Mouse (Mus musculus): Measurements from ENCODE around the gene Neurl2.
"Not testable (repeated sequence)": the region's sequence is repeated elsewhere in the genome, so short reads cannot be mapped to it uniquely, and the experiment has no call there.

Neurl2 gene

DNA sequence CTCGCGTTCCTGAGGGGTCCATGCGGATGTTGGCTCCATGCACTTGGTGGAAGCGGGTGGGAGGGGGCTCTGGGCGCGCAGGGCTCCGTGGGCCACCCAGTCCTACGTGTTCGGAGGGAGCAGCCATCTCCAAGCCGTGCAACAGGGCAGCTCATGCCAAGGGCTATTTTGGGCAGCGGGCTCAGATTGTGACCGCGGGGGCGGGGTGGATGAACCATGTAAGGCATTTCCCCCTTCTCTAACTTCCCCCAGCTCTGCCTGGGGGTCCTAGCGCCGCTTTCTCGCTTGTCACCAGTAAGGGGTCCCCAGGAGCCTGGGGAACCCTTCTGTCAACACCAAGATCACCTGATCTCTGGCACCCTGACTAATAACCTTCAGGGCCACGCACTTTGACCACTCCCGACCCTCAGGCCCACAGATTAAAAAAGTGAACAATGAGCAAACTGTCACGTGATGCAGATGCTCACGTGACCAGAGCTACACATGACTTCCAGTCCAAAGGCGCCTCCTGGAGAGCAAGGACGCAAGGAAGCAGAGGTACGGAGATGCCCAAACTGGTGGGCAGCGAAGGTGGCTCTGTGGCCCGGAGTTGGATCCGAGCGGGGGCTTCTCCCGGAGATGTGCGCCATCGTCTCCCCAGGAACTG, at the start of gene Neurl2:
TSS of gene Neurl2 (minus strand) at position 143 of the 646 bp plus-strand sequence.
- DNase-seq (ENCODE audit: low read depth, low spot score): peak; percentile 92

GRCm38 (mm10) chr2:164882619-164883018, 49.4 kb upstream of the Neurl2 start:
- no peak for DNase-seq (ENCODE audit: low read depth, low spot score)

DNA sequence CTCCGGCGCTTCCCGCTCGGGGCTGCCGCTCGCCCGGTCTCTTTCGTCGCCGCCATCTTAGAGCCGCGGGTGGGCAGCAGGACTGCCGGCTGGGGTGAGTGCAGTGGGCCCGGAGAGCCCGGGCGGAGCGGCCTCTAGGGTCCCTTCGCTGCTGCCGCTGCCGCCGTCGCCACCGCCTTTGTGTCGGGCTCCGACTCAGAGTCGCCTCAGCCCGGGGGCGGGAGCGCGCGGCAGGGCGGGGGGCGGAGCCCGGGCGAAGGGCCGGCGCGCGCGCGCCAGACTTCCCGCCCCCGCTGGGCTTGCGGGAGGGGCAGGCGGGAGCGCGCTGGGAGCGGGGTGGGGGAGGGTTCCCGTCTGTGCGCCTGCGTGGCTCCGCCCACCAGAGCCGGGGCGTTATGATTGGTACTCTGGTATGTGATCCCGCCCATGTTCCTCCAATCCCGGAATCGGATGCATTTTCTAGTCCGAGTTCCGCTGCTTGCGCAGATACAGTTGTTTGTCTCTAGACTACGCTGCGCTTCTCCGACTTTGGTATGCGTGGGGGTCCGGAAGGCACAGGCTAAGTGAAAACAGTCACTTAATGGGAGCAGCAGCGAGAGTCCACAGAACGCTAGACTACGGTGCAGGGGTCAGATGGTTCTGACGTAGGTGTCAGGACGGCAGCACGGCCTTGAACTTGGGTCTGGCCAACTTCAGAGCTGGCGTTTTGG, 46.5 kb upstream of the Neurl2 start:
- DNase-seq (ENCODE audit: low read depth, low spot score): peak; percentile 87

- peak; percentile 76 for DNase-seq (ENCODE audit: low read depth, low spot score)
Observed at GRCm38 (mm10) chr2:164879228-164879567, 45.9 kb upstream of the Neurl2 start, which contains the start of gene Pcif1. Pcif1 (plus strand) TSS chr2:164879304.

GRCm38 (mm10) chr2:164878509-164879227, 45.4 kb upstream of the Neurl2 start:
- DNase-seq (ENCODE audit: low read depth, low spot score): no peak

DNA sequence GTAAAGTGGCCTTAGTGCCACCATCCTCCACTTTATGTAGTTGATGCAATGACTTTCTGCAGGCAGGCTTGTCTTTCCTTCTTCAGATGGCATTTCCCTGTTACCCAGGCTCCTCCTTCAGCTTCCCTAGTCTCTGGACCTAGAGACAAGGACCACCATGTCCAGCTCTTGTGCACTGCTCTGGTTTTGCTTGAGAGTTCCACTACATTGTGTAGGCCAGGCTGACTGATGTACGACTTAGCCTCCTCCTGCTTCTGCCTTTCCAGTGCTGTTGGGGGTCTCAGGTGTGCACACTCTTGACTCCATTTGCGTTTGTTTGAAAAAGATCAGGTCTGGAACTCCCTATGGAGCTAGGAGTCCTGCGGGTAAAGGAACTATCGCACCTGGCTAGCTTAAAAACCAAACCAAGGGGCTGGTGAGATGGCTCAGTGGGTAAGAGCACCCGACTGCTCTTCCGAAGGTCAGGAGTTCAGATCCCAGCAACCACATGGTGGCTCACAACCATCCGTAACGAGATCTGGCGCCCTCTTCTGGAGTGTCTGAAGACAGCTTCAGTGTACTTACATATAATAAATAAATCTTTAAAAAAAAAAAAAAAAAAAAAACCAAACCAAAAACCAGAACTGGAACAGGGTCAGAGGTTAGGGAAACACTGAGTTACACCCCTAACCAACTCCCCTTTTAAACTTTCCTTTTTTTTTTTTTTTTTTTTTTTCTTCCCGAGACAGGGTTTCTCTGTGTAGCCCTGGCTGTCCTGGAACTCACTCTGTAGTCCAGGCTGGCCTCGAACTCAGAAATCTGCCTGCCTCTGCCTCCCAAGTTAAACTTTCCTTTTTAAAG, 44.3 kb upstream of the Neurl2 start:
- DNase-seq (ENCODE audit: low read depth, low spot score): not testable (repeated sequence)

- DNase-seq (ENCODE audit: low read depth, low spot score): not testable (repeated sequence)
Observed at GRCm38 (mm10) chr2:164875648-164876047, 42.4 kb upstream of the Neurl2 start.

GRCm38 (mm10) chr2:164874239-164874769, 41.0 kb upstream of the Neurl2 start:
- DNase-seq (ENCODE audit: low read depth, low spot score): no peak

GRCm38 (mm10) chr2:164873621-164874020, 40.4 kb upstream of the Neurl2 start:
- no peak for DNase-seq (ENCODE audit: low read depth, low spot score)

- DNase-seq (ENCODE audit: low read depth, low spot score): no peak
Observed at GRCm38 (mm10) chr2:164871602-164872303, 38.5 kb upstream of the Neurl2 start.

- no peak for DNase-seq (ENCODE audit: low read depth, low spot score)
Observed at GRCm38 (mm10) chr2:164868491-164868890, 35.2 kb upstream of the Neurl2 start.

- DNase-seq (ENCODE audit: low read depth, low spot score): no peak
Observed at GRCm38 (mm10) chr2:164867566-164867965, 34.3 kb upstream of the Neurl2 start.

DNA sequence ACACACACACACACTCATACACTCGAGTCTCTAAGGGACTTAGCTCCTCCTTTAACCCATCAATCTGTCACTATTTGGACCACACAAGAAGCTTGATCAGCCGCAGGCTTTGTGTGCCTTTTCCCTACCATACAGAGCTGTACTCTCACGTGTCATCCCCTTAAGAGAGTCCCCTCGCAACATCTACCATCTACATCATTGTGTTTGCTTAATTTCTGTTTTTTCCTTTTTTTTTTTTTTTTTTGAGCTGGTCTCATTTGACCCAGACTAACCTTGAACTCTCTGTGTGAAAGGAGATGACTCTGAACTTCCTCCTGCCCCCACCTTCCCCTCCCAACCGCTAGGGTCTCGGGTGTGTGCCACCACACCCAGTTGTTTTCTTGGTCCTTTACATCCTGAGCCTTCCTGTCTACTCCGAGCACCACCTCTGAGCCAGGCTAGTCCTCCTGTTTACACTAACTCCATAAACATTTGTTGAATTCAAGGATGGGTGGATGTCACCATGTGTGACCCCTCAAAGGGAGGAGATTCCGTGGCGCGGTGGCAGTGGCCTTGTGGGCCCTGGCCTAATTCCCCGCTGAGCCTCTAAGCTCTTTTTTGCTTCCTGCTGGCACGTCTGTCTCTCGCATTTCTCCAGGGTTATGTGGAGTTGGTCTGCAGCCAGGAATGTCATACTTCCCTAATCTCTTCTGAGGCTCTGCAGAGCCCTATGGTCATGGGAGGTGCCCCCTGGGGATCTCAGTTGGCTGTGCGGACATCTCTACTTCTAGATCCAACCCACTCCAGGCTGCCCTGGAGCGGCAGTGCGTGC, 33.7 kb upstream of the Neurl2 start:
- no peak for DNase-seq (ENCODE audit: low read depth, low spot score)

DNA sequence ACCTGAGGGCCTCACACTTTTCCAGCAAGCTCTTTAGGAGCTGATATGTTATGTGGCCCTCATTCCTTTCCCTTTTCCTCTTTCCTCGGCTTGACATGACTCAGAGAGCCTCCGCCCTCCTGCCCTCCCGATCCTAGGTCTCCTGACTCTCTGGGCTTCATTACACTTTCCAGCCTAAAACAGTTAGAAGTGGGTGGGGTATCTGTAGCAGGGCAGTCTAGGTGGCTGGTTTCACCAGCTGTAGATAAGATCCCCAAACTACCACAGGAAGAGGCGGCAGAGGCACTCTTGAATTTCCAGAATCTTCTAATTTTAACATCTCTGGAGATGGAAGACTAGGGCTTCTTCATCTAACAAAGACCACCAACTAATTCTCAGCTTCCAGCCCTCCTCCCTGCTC, 31.3 kb upstream of the Neurl2 start:
- no peak for DNase-seq (ENCODE audit: low read depth, low spot score)

- not testable (repeated sequence) for DNase-seq (ENCODE audit: low read depth, low spot score)
Observed at GRCm38 (mm10) chr2:164863411-164863810, 30.2 kb upstream of the Neurl2 start.

DNA sequence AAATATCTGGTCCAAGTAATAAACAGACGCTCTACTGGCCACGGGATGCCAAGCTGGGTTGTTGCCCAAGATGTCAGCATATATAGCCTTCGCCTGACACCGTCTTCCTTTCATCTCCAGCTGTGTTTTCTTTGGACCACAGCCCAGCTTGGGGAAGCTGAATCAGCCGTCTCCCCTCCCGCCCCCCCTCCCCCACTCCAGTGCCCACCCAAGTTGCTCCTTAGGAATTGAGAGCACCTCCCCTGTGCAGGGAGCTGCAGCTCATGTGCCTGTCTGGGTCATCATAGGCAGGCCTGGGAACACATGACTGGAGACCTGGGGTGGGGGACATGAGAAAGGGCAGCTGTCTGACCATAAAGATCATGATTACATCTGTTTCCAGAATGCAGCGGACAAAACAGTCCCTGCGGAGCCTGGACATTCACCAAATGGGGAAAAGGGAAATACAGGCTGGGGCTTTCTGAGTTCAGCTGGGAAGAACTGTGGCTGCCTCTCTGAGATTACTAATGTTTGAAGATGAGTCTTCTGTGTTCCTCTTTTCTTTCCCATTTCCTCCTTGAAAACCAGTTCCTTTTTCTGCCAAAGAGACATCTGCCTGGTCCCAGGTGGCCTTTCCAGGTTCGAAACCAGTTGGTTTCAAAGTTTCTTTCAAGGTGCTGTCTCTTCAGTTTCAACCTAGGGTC, 29.1 kb upstream of the Neurl2 start:
- no peak for DNase-seq (ENCODE audit: low read depth, low spot score)

GRCm38 (mm10) chr2:164861094-164861493, 27.8 kb upstream of the Neurl2 start:
- DNase-seq (ENCODE audit: low read depth, low spot score): no peak

- DNase-seq (ENCODE audit: low read depth, low spot score): no peak
Observed at GRCm38 (mm10) chr2:164859640-164860432, 26.6 kb upstream of the Neurl2 start.

- DNase-seq (ENCODE audit: low read depth, low spot score): no peak
Observed at GRCm38 (mm10) chr2:164859155-164859554, 25.9 kb upstream of the Neurl2 start.
